Mouse (Mus musculus) urinary bladder, postnatal 14 days (tissue): Measurements from ENCODE around the gene Pxk.
A peak's percentile ranks its signal among the peaks of the same experiment; 100 is the strongest.

Experiments
- DNase-seq: peaks from one replicate; pipeline ENCODE4 v3.0.0; 2021; ENCODE audit warnings: low spot score

The Pxk gene

DNA sequence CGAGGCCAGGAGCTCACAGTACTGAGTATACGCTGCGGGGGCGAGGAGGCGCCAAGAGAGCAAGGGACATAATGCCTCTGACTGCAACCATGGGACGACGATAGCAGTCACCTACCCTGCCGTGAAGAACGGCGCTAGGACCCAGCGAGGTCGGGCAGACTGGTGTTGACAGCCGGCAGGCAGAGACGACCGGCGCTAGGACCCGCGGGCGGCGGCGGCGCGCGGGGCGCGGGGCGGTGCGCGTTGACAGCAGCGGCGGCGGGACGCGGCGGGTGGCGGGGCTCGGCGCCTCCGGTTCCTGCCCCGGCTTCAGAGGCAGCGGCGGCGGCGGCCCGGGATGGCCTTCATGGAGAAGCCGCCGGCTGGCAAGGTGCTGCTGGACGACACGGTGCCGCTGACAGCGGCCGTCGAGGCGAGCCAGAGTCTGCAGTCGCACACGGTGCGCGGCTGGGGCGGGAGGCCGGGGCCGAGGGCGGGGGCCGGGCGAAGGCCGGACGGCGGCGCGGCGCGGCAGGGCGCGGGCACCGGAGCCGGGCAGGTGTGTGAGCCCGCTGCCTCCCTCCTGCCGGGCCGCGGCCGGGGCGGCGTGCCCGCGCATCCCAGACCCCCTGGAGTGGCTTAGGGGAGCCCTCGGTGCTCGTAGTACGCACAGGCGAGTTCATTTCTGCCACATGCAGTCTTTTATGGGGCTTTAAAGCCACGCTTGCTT lies at the start of gene Pxk:
TSS of gene Pxk (plus strand) at position 234 of the 709 bp plus-strand sequence.
- peak; percentile 93 for DNase-seq

DNA sequence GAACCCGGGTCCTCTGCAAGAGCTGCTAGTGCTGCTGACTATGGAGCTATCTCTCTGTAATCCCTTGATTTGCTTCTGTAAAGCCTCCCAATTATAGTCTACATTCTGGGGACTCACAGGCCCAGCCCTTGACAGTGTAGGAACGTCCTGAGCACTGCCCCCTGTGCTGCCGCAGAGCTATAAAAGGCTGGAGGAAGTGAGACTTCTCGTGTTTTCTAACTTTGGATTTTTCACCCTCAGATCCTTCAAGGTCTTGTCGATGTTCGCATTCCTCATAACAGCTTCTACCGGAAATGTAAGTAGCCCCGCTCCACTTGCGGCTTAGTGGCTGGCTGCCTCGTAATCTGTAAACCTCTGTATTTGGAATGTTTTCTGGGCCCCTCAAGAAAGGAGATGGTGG lies 48.7 kb upstream of the Pxk start:
- no peak for DNase-seq

DNA sequence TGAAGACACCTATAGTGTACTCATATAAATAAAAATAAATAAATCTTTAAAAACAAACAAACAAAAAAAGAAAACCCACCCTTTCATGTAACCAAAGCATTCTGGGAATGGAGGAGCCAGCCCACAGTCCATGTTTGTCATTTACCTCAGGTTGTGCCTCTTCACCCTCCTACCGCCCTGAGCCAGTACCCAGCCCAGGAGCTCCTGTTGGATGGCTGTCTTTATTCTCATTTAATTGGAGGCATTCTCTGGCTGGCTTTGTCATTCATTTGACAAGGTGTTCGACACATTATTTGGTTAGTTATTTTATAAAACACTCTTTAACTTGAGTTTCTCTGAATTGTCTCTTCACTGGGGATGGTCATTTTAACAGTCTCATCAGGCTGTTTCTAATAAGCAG lies 46.1 kb upstream of the Pxk start:
- no peak for DNase-seq

DNA sequence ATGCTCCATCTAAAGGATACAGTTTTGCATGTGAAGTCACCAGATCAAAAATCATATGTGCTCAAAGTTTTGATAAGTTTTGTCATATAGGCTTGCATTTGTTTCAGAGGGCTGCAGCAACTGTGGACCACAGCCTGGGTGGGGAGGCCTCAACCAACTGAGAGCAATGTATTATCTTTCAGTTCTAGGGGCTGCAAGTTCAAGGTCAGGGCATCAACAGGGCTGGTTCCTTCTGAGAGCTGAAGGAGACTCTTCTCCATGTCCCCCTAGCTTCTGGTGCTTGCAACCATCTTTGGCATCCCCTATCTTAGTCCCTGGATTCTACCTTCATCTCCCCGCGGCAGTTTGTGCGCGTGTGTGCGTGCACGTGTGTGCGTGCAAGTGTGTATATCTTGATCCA lies 45.4 kb upstream of the Pxk start:
- no peak for DNase-seq

DNA sequence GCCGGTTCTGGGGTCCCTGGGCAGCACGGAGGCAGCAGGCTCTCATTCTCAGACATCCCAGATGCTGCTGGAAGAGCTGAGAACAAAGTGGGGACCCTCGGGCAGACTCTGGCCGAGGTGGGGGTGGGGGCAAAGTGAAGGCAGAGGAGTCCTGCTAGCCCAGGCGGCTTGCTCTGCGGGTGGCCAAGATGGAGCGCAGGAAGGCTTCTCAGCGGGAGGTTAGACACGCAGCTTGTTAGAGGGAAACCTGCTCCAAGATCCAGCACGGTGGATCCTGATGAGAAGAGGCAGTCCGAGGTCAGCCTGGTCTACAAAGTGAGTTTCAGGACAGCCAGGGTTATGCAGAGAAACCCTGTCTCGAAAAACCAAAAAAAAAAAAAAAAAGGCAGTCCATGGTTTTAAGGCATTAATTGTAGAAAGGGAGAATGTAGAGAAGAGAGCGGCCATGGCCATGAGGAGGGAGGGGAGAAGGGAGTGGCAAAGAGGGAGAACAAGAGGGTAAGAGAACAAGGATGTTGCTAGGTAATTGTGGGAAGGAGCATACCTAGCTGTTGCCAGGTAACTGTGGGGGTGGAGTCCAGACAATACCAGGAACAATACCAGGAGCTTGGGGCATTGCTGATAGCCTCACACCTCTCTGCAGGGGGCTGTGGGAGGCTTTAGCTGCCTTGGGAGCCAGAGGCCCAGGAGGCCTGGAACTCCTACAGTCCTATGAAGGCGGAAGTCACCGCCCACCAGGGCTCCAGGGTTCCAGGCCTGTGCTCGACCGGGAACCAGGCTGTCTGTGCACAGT lies 43.5 kb upstream of the Pxk start:
- DNase-seq: no peak

DNA sequence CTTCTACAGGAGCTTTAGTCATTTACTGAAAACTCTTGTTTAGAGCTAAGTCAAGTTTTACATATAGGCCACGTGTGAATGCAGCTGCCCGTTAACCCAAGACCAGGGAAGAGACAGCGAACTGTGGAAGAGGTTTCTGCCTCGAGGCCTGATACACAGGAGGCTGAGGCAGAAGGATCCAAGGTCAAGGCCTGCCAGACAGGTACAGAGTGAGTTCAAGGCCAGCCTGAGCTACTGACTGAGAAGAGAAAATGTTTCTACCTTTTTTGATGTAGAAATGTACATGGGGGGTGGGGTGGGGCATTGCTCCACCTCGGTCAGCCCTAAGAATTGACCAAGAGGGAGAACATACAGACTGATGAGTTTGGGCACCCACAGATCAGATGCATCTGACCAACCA lies 41.9 kb upstream of the Pxk start:
- no peak for DNase-seq

DNA sequence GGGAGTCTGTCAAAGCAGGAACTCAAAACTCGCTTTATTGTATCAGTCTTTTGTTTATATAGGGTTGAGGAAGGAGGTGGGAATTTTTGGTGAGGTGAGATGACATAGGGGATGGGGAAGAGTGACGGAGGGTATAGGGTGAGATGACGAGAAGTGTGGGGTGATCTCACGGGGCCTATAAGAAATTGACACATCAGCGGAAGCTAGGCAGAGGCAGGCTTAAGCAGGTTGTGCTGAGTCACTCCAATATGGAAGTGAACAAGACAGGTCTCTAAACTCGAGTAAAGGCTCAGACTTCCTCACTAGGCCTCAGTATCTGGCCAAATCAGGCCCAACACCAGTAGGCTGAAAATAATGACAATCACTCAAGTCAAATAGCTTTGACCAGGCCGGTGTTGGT lies 38.1 kb upstream of the Pxk start:
- DNase-seq: no peak

DNA sequence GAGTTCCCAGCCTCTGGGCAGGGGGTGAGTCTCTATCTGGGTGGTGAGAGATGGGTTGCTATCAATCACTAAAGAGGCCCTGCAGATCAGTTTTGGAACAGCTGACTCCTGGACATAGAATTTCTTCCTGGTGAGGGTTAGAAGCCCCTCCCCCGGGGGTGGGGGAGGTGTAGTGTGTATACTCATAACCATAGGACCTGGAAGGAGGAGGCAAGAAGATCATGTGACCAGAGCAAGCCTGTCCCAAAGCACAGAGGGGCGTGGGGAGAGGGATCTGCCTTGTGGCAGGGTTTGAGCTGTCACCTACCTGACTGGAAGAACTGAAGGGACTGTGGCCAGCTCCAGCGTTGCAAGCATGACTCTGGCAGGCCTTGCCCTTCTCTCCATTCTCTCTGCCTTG lies 35.9 kb upstream of the Pxk start:
- DNase-seq: no peak

DNA sequence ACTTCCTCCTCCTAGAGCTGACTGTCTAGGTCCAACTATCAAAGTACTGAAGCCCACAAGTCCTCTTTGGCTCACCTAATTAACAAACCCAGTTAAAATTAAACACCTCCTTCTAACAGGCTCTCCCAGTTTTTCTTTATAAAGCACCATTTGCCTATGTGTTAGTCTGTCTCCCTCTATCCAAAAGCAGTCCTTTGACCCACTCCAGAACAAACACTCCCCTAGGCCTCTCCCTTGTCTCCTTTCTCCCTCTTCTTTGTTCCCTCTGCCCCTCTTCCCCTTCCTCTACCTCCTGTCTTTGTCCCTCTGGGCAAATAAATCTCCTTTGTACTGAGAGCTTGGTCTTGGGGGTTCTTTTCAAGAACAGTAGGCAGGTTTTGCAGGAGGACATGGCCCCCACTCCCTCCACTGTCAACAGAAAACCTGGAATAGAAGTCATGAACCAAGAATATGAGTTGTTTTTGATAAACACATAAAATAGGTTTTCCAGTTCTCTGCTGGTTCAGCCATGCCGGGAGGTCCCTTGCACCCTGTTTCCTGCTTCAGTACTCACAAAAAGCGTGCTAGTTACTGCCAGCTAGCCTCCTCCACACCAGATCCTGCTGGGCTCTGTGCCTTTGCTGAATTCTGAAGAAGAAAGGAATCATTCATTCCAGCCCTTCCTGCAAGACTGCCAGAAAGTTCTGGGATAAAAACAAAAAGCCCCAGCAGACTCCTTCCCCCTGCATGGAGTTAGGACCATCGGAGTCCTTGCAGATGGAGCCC lies 35.3 kb upstream of the Pxk start:
- DNase-seq: no peak

DNA sequence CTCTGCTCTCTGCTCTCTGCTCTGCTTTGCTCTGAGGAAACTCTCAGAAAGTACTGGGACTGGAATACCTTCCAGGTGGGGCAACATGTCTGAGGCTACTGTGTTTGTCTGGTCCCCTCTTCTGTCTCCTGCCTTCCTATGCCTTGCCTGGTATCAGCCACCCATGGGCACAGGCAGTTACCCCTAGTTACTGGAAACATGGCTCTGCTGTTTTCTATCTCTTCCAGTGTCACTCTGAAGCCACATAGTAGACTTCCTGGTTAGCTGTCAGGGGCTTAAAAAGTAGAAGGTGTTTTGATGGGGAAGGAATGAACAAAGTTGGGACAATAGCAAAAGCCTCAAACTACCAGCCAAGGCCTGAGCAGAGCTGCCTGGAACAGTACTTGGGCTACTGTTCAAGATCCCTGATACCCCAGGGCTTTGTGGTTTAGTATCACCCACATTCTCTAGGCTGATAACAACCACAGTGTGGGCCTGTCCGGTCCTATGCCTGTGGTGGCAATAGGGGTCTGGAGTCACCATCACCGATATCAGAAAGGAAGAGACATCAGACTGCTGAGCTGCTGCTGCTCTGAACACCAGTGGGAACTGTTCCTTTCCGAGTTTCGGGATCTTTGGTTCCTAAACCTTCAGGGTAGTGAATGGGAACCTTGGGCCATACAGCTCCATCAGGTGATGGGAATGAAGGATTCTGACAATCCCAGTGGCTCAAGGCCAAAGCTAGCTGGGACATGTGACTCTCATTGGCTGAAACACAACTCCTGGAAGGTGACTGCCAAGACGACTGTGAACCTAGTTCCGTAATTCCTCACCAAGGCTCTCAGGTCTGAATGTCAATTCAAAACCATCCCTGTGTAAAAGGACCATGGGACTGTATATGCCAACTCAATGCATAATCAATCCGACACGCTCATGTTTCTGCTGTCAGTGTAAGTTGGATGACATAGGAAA lies 33.9 kb upstream of the Pxk start:
- no peak for DNase-seq

DNA sequence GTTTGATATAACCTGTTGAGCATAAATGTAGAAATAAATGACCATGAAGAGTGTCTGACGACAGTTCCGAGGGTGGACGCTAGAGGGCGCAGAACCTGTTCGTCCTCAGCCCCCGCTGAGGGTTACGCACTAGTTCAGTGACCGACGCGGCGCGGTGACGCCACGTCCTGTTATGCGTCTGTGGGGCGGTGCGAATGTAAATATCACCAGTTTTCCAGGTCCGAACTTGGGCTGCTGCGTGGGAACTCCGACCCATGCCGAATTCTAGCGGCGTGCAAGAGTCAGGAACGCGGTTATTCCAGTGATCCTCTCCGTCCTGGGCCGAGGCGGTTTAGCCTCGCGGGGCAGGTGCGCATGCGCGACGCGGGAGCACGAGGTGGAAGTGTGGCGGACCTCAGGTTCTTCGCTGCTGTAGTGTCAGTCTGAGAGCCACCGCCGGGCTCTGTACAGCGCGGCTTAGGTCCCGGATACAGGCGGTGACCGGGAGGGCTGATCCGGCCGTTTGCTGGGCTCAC lies 17.8 kb upstream of the Pxk start, which contains the start of gene Rpp14:
TSS of gene Rpp14 (plus strand) at position 203 of the 515 bp plus-strand sequence.
- DNase-seq: peak; percentile 96

DNA sequence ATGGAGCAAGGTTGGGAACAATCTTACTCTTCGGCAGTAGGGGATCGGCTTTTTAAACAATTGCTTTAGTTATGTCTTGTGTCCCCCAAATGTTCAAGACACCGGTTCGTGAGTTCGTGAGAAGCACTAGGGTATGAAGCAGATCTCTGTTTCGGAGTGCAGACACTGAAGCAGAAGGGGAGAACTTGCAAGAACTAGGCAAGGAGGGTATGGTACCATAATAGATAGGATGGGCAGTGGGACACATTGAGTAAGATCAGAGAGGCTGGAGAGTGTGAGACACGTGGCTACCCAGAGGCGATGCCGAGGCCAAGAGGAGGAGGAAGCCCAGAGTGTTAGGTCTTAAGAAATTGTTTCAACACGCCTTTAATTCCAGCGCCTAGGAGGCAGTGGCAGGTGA lies 17.3 kb upstream of the Pxk start:
- DNase-seq: peak; percentile 9

DNA sequence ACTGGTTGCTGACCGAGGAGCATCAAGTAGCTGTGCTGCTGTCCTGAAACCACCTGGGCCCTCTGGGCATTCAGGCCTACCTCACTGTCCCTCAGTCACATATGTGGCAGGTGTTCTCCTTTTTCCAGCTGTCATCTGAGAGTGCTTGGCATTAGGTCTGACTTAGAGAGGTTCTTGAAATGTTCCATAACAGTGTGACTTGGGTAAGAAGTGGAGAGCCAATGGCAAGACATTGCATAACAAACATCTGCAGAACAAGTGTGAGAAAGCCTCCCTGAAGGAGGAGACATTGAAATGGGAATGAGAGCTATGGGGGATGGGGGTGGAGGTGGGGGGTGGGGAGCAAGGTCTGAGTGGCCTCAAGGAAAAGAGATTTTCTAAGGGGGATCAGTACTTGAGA lies 15.1 kb upstream of the Pxk start:
- DNase-seq: no peak

DNA sequence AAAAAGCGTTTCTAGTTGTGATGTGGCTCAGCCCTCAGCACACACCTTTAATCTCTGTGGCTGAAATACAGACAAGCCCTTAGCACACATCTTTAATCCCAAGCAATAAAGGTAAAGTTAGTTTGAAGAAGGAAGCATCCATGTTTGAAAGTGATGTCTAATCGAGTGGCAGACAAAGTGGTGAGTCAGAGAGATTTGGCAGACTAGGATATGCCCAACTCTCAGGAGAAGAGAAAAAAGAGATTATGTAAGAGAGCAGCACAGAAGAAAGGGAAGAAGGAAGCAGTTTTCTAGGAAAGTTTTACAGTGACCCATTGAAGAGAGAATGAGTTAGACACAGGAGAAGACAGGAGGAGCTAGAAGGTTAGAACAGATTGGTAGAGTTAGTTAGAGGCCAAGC lies 9.0 kb upstream of the Pxk start:
- DNase-seq: no peak

DNA sequence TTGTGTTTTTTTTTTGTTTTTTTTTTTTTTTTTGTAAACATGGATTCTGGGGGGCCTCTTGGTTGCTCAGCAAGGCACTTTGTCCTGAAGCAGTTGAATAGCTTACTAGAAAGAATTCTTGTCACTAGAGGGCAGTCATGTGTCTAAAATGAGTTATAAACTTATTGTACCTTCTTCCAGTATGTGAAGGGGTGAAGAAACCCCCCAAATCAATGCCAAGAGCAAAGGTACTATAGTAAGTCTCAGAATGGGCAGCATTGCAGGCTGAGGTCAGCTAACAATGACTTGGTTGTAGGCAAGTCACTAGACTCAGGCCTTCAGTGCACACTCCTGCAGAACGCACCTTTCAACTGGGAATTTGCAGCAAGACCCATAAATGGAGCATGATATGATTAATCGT lies 5.4 kb upstream of the Pxk start:
- no peak for DNase-seq

DNA sequence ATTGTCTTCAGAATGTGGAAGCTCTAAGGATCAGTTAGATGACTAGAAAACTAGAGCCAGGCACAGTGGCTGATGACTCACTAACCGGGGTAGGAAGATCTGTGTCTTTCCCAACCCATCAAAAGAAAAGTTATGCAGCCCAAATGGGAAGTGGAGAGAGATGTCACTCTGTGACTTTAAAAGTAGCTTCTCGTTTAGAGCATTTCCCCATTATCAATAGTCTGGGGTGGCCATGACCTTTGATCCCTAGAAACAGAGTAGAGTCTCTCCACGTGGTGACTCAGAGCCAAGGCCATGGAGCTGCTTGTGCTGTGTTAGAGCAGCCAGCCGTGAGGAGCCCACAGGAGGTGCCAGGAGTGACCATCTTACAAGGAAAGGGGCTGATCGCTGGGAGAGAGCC lies 4.6 kb upstream of the Pxk start:
- no peak for DNase-seq

DNA sequence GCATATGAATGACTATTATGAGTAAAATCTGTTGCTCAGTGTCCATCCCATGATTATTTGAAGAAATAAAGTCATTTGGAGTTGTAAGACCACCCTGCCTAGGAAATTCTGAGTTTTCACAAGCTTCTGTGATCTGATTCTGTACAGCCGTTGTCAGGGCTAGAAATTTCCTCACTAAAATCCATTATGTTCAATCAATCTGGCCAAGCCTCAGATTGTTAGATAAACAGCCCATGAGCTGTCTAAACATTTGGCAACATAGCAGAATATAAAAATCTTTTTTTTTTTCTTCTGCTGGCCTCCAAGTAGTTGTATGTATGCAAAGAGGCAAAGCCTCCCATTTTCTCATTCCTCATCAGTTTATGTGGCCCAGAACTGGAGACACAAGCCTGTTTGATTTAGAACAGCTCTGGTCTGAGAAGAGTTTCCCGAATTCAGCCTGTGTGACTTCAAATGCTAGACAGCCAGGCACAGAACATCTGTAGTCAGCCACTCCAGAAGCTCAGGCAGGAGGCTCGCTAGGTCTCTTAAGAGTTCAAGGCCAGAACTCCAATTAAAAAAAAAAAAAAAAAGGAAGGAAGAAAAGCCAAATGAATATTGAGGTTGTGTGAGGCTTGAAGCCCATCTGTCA lies 3.0 kb upstream of the Pxk start:
- DNase-seq: no peak

DNA sequence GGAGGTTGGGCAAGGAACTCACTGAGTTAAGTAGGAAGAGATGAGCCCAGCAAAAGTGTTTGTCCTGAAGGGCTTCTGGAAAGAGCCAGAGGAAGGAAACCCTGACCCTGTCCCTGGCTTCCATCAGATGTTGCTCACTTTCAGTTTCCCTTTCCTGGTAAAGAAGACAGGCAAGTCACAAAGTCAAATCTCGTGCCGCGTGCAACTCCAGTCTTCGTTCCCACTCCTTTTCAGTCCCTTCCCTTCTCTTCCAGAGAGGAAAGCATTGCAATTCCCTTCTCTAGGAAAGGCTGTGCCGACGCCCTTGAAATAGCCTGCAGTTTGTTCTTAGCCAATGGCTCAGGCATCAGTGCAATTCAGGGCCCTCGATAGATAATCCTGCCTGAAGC lies 2.5 kb upstream of the Pxk start:
- DNase-seq: no peak

DNA sequence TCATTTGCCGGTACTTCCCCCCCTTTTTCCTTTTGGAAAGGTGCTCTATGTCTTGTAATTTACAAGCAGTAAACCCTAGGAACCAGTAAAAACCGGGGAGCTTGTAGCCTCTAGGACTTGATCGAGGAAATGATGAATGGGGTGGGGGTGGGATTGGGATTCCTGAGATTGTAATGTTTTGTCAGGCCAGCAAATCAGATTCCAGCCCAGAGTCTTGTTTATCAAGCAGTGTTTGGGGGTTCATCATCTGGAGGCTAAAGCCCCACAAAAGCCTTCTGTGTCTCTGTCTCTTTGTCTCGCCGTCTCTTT lies 630 bp downstream of the Pxk start:
- no peak for DNase-seq

DNA sequence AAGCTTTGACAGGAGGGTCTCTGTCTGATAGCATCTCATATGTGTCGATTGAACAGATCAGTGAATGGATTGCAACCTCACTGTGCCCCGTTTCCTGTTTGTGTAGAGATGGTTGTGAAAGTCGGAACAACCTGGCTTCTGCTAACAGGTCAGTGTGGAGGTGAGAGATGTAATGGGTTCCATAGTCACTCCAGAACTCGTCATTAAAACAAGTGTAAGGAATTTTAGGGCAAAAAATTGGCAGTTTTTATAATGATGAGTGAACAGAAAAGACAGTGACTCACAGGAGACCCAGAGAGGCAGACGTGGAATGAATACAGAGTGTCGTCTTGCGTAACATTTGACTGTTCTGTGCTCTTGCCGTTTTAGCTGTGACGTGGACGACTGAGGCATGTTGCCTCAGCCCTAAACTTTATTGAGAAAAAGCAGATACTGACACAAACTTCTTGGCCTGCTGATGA lies 1.6 kb downstream of the Pxk start:
- peak; percentile 25 for DNase-seq

DNA sequence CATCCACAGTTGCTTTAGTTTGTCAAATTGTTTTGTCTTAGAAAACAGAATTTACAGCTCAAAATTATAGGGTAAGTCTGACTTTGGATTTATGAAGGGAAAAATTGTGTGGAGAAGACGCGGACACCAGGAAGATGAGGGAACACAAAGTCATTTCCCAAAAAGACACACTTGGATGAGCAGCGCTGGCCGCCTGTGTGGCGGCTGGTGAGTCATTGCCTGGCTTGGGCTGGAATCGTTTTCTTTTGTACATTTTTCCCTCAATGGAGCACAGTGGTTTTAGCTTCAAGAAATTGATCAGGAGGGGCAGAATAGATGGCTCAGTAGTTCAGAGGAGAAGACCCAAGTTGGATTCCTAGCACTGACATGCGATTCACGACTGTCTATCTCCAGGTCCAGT lies 3.9 kb downstream of the Pxk start:
- DNase-seq: no peak
